Mouse (Mus musculus): Measurements from ENCODE around the gene Ect2. TPM values are rescaled to one million over a fixed set of nuclear protein-coding genes. Genes with fewer than 3 reads are reported as not detected.

The Ect2 gene
- total and polyA plus RNA-seq, 3 experiments: 29.9 to 38.9 (median 36.7) TPM

- TF ChIP-seq CHD2 (IDR thresholded peaks at IDR 0.05; ENCODE audit: low read length) (no peak), CHD1 (IDR thresholded peaks at IDR 0.05; ENCODE audit: low read depth, low read length) (no peak), IRF4 (IDR thresholded peaks at IDR 0.05; ENCODE audit: low read depth, low read length) (no peak), SIN3A (IDR thresholded peaks at IDR 0.05; ENCODE audit: low read length) (no peak), POLR2A (IDR thresholded peaks at IDR 0.05; ENCODE audit: low read depth, low read length) (no peak), NRF1 (IDR thresholded peaks at IDR 0.05; ENCODE audit: low read depth, low read length) (no peak), TBP (conservative IDR thresholded peaks at IDR 0.05; ENCODE audit: low read depth, low read length) (no peak), ZC3H11A (IDR thresholded peaks at IDR 0.05; ENCODE audit: low read depth, low read length) (no peak), USF2 (conservative IDR thresholded peaks at IDR 0.05; ENCODE audit: low read depth, low read length) (no peak)
- in situ Hi-C loops (cut with MboI; ENCODE audit: low pct_ligation_motif_present, low pct_unique_long_range_greater_than_20kb, low sequenced_read_pairs) (no loop called here), dilution Hi-C loops (cut with MboI; ENCODE audit: extremely low pct_ligation_motif_present, extremely low pct_unique_long_range_greater_than_20kb, low sequenced_read_pairs) (no loop called here)
- no peak overlapping the region for H3K27ac ChIP-seq (ENCODE audit: insufficient read depth, low read depth)
- no peak overlapping the region for H3K4me2 ChIP-seq (ENCODE audit: insufficient read depth, low read depth, poor library complexity, severe bottlenecking)
- DNase-seq (ENCODE audit: extremely low read depth): no peak
- no peaks in the 10 kb centered on the region for H3K27me3 ChIP-seq (replicated peaks)
- no peak overlapping the region for H3K4me3 ChIP-seq (replicated peaks in 1 of 3; ENCODE audit: low read depth in 2 of 3, low read length in 2 of 3, poor library complexity in 1 of 3)
- peaks cover 3% of the 10 kb centered on the region for H3K79me2 ChIP-seq (replicated peaks; ENCODE audit: control insufficient read depth, extremely low read depth, insufficient read depth, poor library complexity, severe bottlenecking)
- peaks cover 47 to 88% of the 10 kb centered on the region in 2 experiments for H3K36me3 ChIP-seq (replicated peaks in 1 of 2; ENCODE audit: control insufficient read depth in 1 of 2, insufficient read depth in 1 of 2, low read length in 1 of 2)
- H3K9ac ChIP-seq (ENCODE audit: insufficient read depth, low read depth): no peak overlapping the region
- no peaks in the 10 kb centered on the region for H3K4me1 ChIP-seq (ENCODE audit: control insufficient read depth in 1 of 2, insufficient read depth in 2 of 2)
- H3K9me3 ChIP-seq (replicated peaks; ENCODE audit: low read length): no peaks in the 10 kb centered on the region
These were observed 31.7 kb downstream of the Ect2 start for GRCm38 (mm10) chr3:27121864-27122450.

GRCm38 (mm10) chr3:27120932-27121331 lies 32.7 kb downstream of the Ect2 start:
- no peak for TF ChIP-seq MEF2A (IDR thresholded peaks at IDR 0.05; ENCODE audit: borderline replicate concordance, low read depth, low read length)
- TF ChIP-seq TBP (conservative IDR thresholded peaks at IDR 0.05; ENCODE audit: low read depth, low read length): no peak
- no peak for DNase-seq (ENCODE audit: extremely low read depth)
- in situ Hi-C loops (cut with MboI; ENCODE audit: low pct_ligation_motif_present, low pct_unique_long_range_greater_than_20kb, low sequenced_read_pairs): no loop called here
- Histone ChIP-seq H3K27ac (ENCODE audit: insufficient read depth, low read depth) (no peak overlapping the region), H3K79me2 (replicated peaks; ENCODE audit: control insufficient read depth, extremely low read depth, insufficient read depth, poor library complexity, severe bottlenecking) (peaks cover 3% of the 10 kb centered on the region), H3K27me3 (replicated peaks) (no peaks in the 10 kb centered on the region), H3K4me1 (ENCODE audit: control insufficient read depth in 1 of 2, insufficient read depth in 2 of 2) (no peaks in the 10 kb centered on the region), H3K36me3 (replicated peaks in 1 of 2; ENCODE audit: control insufficient read depth in 1 of 2, insufficient read depth in 1 of 2, low read length in 1 of 2) (peaks cover 50 to 89% of the 10 kb centered on the region in 2 experiments), H3K4me3 (replicated peaks in 1 of 3; ENCODE audit: low read depth in 2 of 3, low read length in 2 of 3, poor library complexity in 1 of 3) (no peak overlapping the region), H3K9me3 (replicated peaks; ENCODE audit: low read length) (no peaks in the 10 kb centered on the region), H3K4me2 (ENCODE audit: insufficient read depth, low read depth, poor library complexity, severe bottlenecking) (no peak overlapping the region), H3K9ac (ENCODE audit: insufficient read depth, low read depth) (no peak overlapping the region)
- dilution Hi-C loops (cut with MboI; ENCODE audit: extremely low pct_ligation_motif_present, extremely low pct_unique_long_range_greater_than_20kb, low sequenced_read_pairs): no loop called here

GRCm38 (mm10) chr3:27118227-27118626 lies 35.5 kb downstream of the Ect2 start:
- no peak overlapping the region for H3K4me3 ChIP-seq (replicated peaks in 1 of 3; ENCODE audit: low read depth in 2 of 3, low read length in 2 of 3, poor library complexity in 1 of 3)
- no peak overlapping the region for H3K9ac ChIP-seq (ENCODE audit: insufficient read depth, low read depth)
- dilution Hi-C loops (cut with MboI; ENCODE audit: extremely low pct_ligation_motif_present, extremely low pct_unique_long_range_greater_than_20kb, low sequenced_read_pairs): no loop called here
- in situ Hi-C loops (cut with MboI; ENCODE audit: low pct_ligation_motif_present, low pct_unique_long_range_greater_than_20kb, low sequenced_read_pairs): no loop called here
- H3K9me3 ChIP-seq (replicated peaks; ENCODE audit: low read length): no peaks in the 10 kb centered on the region
- no peaks in the 10 kb centered on the region for H3K27me3 ChIP-seq (replicated peaks)
- no peak overlapping the region for H3K4me2 ChIP-seq (ENCODE audit: insufficient read depth, low read depth, poor library complexity, severe bottlenecking)
- no peak for DNase-seq (ENCODE audit: extremely low read depth)
- no peak overlapping the region for H3K27ac ChIP-seq (ENCODE audit: insufficient read depth, low read depth)
- no peaks in the 10 kb centered on the region; the same call in 1 of the 2 replicates for H3K79me2 ChIP-seq (replicated peaks; ENCODE audit: control insufficient read depth, extremely low read depth, insufficient read depth, poor library complexity, severe bottlenecking)
- TF ChIP-seq CTCF (conservative IDR thresholded peaks at IDR 0.05 in 1 of 2, IDR thresholded peaks at IDR 0.05 in 1 of 2; ENCODE audit: low read depth in 2 of 2, low read length in 2 of 2) (peak in 1 of 2 experiments; percentile 23; a peak in 2 of 4 replicates), RCOR1 (conservative IDR thresholded peaks at IDR 0.05; ENCODE audit: low read depth, low read length) (no peak)
- no peaks in the 10 kb centered on the region for H3K4me1 ChIP-seq (ENCODE audit: control insufficient read depth in 1 of 2, insufficient read depth in 2 of 2)
- peaks cover 49 to 77% of the 10 kb centered on the region in 2 experiments for H3K36me3 ChIP-seq (replicated peaks in 1 of 2; ENCODE audit: control insufficient read depth in 1 of 2, insufficient read depth in 1 of 2, low read length in 1 of 2)

Measured in CH12.LX (cell line).